Mouse (Mus musculus) lung, postnatal 0 days (tissue): ENCODE data around the gene Nmnat3.

ENCODE experiments used
- CTCF ChIP-seq: IDR thresholded peaks from 2 replicates; pipeline ENCODE4 v1.5.1; 2016; ENCODE audit warnings: antibody characterized with exemption, mild to moderate bottlenecking
- EP300 ChIP-seq: IDR thresholded peaks from 2 replicates; pipeline ENCODE4 v1.6.1; 2016; ENCODE audit warnings: antibody characterized with exemption, mild to moderate bottlenecking, control low read depth

DNA sequence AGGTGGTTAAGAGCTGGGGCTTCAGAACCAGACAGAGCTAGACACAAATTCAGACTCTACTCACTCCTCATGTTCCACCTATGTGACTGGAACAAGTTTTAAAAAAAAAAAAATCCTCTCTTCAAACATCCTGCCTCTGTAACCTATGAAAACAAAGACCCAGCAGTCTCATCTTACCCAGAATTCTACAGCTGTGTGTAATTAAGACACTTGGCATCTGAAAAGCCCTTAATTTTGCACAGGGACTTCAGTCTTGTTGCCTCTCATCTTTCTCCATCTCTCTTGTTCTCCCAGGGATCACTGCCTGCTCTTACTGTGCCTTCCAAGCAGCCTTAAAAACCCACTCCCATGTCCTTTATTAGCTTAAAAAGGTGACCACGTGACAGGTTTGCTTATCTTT lies 133.4 kb downstream of the Nmnat3 start:
- no peak for TF ChIP-seq CTCF
- TF ChIP-seq EP300 = no peak
